Mouse (Mus musculus) small intestine, adult 2 months (tissue): ENCODE results near the gene Samd4.

Experiments
- CTCF ChIP-seq: fragments of 200-500 bp; IDR thresholded peaks from 2 replicates; pipeline ENCODE4 v1.5.1; 2012; ENCODE audit warnings: low read depth, mild to moderate bottlenecking, control low read depth, inconsistent platforms, low read length, moderate library complexity, mixed read lengths; ENCODE audit not compliant: insufficient replicate concordance, insufficient read length; ENCODE audit errors: extremely low read depth
- POLR2A ChIP-seq: fragments of 200-500 bp; IDR thresholded peaks from 2 replicates; pipeline ENCODE4 v1.6.1; 2012; ENCODE audit warnings: low read depth, mild to moderate bottlenecking, control low read depth, inconsistent platforms, low read length, moderate library complexity

DNA sequence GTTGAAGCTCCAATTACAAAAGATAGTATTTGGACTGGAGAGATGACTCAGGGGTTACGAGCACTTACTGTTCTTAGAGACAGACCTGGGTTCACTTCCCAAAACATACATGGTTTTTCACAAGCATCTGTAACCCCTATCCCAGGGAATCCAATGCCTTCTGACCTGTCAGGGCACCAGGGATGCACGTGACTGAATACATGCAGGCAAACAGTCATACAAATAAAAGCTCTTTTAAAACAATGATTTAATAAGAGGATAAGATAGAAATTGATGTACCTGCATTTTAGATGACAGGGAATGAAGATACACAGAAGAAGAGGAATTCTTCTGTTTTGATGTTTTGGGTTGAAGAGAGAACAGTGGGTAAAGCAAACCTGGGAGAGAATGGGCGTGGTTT is 107.8 kb downstream of the Samd4 start:
- TF ChIP-seq CTCF (no peak), POLR2A (no peak)
